Mouse (Mus musculus): ENCODE results near the gene Slc8a1. TPM values are rescaled to one million over a fixed set of nuclear protein-coding genes. Genes with fewer than 3 reads are reported as not detected.

Slc8a1 gene
- polyA plus RNA-seq, 2 experiments from 2014 or later, result 0.03 TPM; not detected in 1

GRCm38 (mm10) chr17:81335526-81335925 is 402.7 kb downstream of the Slc8a1 start:
- no peak for ATAC-seq
